Mouse (Mus musculus): ENCODE measurements around the gene Ccr1. TPM values are rescaled to one million over a fixed set of nuclear protein-coding genes. Genes with fewer than 3 reads are reported as not detected.

Gene Ccr1
- polyA plus RNA-seq (2012; rRNA removed) = 0.84 and 1.4 TPM in 2 replicates

DNA sequence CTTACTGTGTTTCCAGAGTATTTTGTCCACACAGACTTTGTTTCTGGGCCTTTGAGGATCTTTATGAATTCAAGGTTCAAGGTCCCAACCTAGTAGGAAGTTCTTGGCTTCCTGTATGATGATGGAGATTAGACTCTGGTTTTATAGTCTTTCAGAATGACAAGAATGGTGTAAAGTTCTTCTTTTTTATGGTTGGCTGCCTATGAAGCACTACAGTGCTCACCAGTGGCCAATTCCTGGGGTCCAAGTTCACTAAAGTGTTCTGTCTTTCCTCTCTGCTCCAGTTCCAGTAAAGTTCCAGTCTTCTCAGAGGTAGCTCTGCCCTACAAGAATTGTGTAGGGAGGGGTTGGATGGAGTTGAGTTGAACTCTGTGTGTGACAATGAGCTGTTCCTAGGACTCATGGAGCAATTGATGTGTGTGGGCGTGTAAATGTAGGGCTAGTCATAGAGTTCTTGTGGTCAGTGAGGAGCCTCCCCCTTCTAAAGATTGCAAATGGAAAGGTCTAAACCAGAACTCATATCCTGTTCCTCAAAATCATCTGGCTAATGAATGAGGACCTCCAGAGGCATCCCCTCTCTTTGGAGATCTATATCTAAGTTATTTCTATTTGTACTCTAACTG is at the start of gene Ccr1:
TSS of gene Ccr1 (minus strand) at position 403 of the 623 bp plus-strand sequence.

GRCm38 (mm10) chr9:123978308-123978707 is 9.8 kb upstream of the Ccr1 start, which contains the start of gene Ccr1l1:
Gene Ccr1l1 (minus strand): TSS chr9:123978408.

Other genes with a start within 250 kb of the Ccr1 start
- gene Cxcr6, start 162.2 kb downstream of the Ccr1 start, polyA plus RNA-seq (2012; rRNA removed) = 0.43 and 0.44 TPM in 2 replicates
- gene Fyco1, start 116.8 kb downstream of the Ccr1 start, polyA plus RNA-seq (2012; rRNA removed) = 5.4 and 5.6 TPM in 2 replicates
- 0.48 and 0.59 TPM in 2 replicates for gene Xcr1, start 106.7 kb downstream of the Ccr1 start, polyA plus RNA-seq (2012; rRNA removed)
- gene Ccr1l1, start 9.7 kb upstream of the Ccr1 start, polyA plus RNA-seq (2012; rRNA removed) = 0.20 TPM in 1 of 2 replicates, not detected in the other
- gene Ccr3, start 53.3 kb upstream of the Ccr1 start, polyA plus RNA-seq (2012; rRNA removed) = 0.10 and 0.16 TPM in 2 replicates
- 1.5 and 1.6 TPM in 2 replicates for gene Ccr2, start 133.3 kb upstream of the Ccr1 start, polyA plus RNA-seq (2012; rRNA removed)
- 0.37 and 0.48 TPM in 2 replicates for gene Ccr5, start 152.9 kb upstream of the Ccr1 start, polyA plus RNA-seq (2012; rRNA removed)

Data from ovary, adult 2 months (tissue).